Mouse (Mus musculus): ENCODE results near the gene Lmna. TPM values are rescaled to one million over a fixed set of nuclear protein-coding genes. Genes with fewer than 3 reads are reported as not detected.

Lmna gene
- polyA plus RNA-seq, 1 experiment from 2014 or later = 17.9 TPM

DNA sequence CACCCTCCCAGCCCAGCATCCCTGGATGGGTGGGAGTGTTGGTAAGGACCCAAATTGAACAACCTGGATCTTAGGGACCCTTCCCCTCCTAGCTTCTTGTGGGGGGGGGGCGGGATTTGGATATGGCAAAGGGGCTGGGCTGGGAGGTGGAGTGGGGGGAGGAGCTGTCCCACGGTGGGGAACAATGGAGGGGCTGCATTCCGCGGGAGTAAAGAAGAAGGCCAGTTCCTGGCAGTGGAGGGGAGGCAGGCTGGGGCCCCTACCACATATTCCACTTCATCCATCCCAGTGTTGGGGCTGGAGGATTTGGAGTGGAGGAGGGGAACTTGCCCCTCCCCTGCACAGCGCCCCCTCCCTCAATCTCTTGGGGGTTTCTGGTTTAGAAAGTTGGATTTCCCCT is 23.9 kb upstream of the Lmna start:
- DNase-seq (ENCODE audit: low spot score, missing footprints) = peak; percentile 88
- Histone ChIP-seq H3K4me1 (ENCODE audit: control insufficient read depth, insufficient read depth, low read length) (peaks cover 63% of the 10 kb centered on the region), H3K9ac (ENCODE audit: low read length) (peak overlapping the region; percentile 100), H3K4me2 (peak overlapping the region; percentile 96), H3K4me3 (ENCODE audit: low read depth, low read length) (peak overlapping the region; percentile 96), H3K9me3 (ENCODE audit: control insufficient read depth, low read length) (no peaks in the 10 kb centered on the region), H3K27me3 (ENCODE audit: control insufficient read depth, insufficient read depth, low read length) (no peaks in the 10 kb centered on the region), H3K27ac (ENCODE audit: low read depth, low read length) (peak overlapping the region; percentile 97), H3K36me3 (ENCODE audit: control insufficient read depth, insufficient read depth, low read length) (peaks cover 17% of the 10 kb centered on the region)
- ATAC-seq (ENCODE audit: low FRiP score) = no peak
- WGBS = 2% methylated on average over 4 of the region's 5 CpGs

DNA sequence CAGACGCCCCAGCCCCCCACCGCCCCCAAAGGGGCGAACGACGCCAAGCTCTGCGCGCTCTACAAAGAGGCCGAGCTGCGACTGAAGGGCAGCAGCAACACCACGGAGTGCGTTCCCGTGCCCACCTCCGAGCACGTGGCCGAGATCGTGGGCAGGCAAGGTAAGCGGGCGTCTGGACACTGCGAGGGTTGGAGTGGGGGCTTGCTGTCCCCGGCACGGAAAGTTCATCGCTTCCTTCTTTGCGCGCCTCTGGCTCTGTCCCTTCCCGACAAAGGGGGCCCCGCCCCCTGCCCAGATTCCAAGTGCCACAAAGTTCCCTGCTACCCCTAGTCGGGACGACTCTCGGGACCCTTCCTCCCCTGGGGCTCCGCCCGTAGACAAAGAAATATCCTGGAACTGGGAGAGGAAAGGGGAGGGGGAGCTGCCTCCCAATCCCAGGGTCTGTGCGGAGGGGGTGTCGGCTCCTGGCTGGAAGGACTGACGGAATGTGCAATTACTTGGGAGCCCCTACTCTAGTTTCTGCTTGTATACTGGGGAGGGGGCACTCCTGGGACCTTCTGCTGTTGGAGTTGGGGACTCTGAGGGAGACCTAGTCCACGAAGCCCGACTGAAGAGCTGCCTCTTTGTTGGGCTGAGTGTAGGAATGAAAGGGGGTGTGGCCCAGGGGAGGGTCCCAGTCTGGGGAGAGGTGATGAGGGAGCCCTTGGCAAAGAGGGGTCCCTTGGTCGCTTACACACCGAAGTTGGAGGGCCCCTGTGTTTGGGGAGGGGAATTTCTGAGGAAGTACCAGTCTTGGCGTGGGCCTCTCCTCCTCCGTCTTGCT is 23.1 kb upstream of the Lmna start:
- peak overlapping the region; percentile 100 for H3K9ac ChIP-seq (ENCODE audit: low read length)
- peaks cover 17% of the 10 kb centered on the region for H3K36me3 ChIP-seq (ENCODE audit: control insufficient read depth, insufficient read depth, low read length)
- H3K9me3 ChIP-seq (ENCODE audit: control insufficient read depth, low read length) = no peaks in the 10 kb centered on the region
- peak overlapping the region; percentile 96 for H3K4me3 ChIP-seq (ENCODE audit: low read depth, low read length)
- peak; percentile 10 for ATAC-seq (ENCODE audit: low FRiP score)
- H3K4me1 ChIP-seq (ENCODE audit: control insufficient read depth, insufficient read depth, low read length) = peaks cover 59% of the 10 kb centered on the region
- WGBS = under 1% methylated on average over 39 of the region's 40 CpGs
- DNase-seq (ENCODE audit: low spot score, missing footprints) = peak; percentile 97
- H3K27me3 ChIP-seq (ENCODE audit: control insufficient read depth, insufficient read depth, low read length) = no peaks in the 10 kb centered on the region
- H3K4me2 ChIP-seq = peak overlapping the region; percentile 96
- H3K27ac ChIP-seq (ENCODE audit: low read depth, low read length) = peak overlapping the region; percentile 97

DNA sequence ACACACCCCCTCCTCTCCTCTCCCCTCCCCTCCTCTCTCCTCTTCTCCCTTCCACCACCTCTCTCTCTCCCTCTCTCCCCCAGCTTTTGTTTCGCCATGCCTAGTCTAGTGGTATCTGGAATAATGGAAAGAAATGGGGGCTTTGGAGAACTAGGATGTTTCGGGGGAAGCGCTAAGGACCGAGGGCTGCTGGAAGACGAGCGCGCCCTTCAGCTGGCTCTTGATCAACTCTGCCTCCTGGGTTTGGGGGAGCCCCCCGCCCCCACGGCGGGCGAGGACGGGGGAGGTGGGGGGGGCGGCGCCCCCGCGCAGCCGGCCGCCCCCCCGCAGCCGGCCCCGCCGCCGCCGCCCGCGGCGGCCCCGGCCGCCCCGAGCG is 22.5 kb upstream of the Lmna start, which contains the start of gene Mex3a:
Gene Mex3a (plus strand): TSS at position 97 of the 376 bp plus-strand sequence.
- 0% methylated on average over 16 of the region's 31 CpGs for WGBS
- no peaks in the 10 kb centered on the region for H3K27me3 ChIP-seq (ENCODE audit: control insufficient read depth, insufficient read depth, low read length)
- H3K4me3 ChIP-seq (ENCODE audit: low read depth, low read length) = peak within 1 kb of the TSS; percentile 96
- H3K9ac ChIP-seq (ENCODE audit: low read length) = peak within 1 kb of the TSS; percentile 100
- no peaks in the 10 kb centered on the region for H3K9me3 ChIP-seq (ENCODE audit: control insufficient read depth, low read length)
- DNase-seq (ENCODE audit: low spot score, missing footprints) (no peak), ATAC-seq (ENCODE audit: low FRiP score) (no peak)
- H3K4me1 ChIP-seq (ENCODE audit: control insufficient read depth, insufficient read depth, low read length) = peaks cover 58% of the 10 kb centered on the region
- peak within 1 kb of the TSS; percentile 96 for H3K4me2 ChIP-seq
- peaks cover 13% of the 10 kb centered on the region for H3K36me3 ChIP-seq (ENCODE audit: control insufficient read depth, insufficient read depth, low read length)
- peak within 1 kb of the TSS; percentile 97 for H3K27ac ChIP-seq (ENCODE audit: low read depth, low read length)

DNA sequence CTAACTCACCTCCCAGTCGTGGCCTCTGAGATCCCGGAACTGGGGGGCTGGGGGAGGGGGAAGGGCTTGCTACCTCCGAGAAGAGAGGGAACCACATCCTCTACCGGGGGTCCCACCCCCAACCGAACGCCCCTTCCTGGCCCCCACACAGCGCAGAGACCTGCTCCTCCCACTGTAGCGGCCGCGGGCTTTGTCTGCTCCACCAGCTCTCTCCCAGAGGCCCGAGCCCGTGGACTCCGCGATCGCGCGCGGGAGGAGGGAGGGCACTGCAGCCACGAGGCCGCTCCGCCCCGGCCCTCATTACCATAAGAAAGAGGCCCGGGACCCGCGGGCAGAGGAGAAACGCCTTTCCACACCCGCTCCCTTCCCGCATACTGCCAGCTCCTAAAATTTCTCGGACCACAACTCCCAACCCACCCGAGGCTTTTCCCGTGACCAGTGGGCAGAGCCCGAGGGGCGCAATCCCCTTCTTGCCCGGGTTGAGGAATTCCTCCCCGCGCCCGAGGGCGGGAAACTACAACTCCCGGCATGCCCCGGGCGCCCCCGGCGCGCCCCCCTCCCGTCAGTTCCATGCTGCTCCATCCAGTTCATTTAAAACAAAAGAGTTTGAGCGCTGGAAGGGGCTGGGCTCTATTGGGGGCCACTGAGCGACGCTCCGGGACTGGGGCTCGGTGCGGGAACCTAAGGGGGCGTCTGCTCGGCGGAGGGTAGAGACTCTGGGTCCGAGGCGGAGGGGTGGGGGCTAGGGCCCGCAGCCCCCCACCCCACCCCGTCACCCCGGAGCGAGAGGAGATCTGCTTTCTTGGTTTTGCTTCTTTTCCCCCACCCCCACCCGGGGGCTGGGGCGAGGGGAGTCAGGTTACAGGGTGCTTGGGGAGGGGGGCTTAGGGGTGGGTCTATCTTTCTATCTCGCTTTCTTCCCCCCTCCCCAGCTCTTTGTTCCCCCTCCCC is 21.9 kb upstream of the Lmna start:
- Histone ChIP-seq H3K27me3 (ENCODE audit: control insufficient read depth, insufficient read depth, low read length) (no peaks in the 10 kb centered on the region), H3K4me1 (ENCODE audit: control insufficient read depth, insufficient read depth, low read length) (peaks cover 52% of the 10 kb centered on the region), H3K36me3 (ENCODE audit: control insufficient read depth, insufficient read depth, low read length) (peaks cover 7% of the 10 kb centered on the region), H3K9me3 (ENCODE audit: control insufficient read depth, low read length) (no peaks in the 10 kb centered on the region), H3K9ac (ENCODE audit: low read length) (peak overlapping the region; percentile 100), H3K27ac (ENCODE audit: low read depth, low read length) (peak overlapping the region; percentile 97), H3K4me3 (ENCODE audit: low read depth, low read length) (peak overlapping the region; percentile 96), H3K4me2 (peak overlapping the region; percentile 96)
- peak; percentile 99 for DNase-seq (ENCODE audit: low spot score, missing footprints)
- WGBS = under 1% methylated on average over 56 of the region's 63 CpGs
- ATAC-seq (ENCODE audit: low FRiP score) = peak; percentile 86

DNA sequence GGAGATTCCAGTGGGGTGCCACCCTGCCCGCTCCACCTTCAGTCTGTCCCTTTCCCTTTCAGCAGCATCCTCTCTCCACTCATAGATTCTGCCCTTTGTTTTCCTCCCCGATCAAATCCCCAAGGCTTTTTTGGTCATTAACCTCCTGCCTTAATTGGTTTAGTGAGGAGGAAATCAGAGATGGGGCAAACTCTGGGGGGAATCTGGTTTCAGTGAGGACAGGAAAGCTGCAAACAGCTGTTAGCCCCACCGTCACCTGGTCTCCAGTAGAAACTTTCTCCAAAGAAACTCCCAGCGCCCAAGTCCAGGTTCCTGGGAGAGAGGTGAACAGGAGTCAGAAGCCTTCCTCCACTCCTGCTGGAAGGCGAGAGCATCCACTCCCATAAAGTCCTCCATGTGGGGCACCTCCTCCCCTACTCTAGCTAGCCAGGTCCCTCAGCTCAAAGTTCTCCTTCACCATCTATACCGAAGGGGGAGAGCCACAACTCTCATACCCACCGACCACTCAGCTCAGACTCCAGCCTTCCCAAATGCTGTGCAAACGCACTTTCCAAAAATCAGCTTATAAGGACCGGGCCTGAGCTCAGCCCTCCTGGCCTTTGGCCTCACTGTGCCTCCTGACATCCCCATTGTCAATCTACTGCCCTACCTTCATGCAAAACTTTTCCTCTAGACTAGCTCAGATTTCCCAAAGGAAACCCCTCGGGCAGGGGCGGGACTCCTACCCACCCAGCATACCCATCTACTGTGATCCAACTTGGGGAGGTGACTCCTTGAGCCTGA is 20.5 kb upstream of the Lmna start:
- no peak for ATAC-seq (ENCODE audit: low FRiP score)
- peak; percentile 92 for DNase-seq (ENCODE audit: low spot score, missing footprints)
- H3K4me2 ChIP-seq = peak overlapping the region; percentile 96
- no peaks in the 10 kb centered on the region for H3K27me3 ChIP-seq (ENCODE audit: control insufficient read depth, insufficient read depth, low read length)
- H3K36me3 ChIP-seq (ENCODE audit: control insufficient read depth, insufficient read depth, low read length) = no peaks in the 10 kb centered on the region
- H3K9ac ChIP-seq (ENCODE audit: low read length) = peak overlapping the region; percentile 100
- H3K4me1 ChIP-seq (ENCODE audit: control insufficient read depth, insufficient read depth, low read length) = peaks cover 41% of the 10 kb centered on the region
- H3K27ac ChIP-seq (ENCODE audit: low read depth, low read length) = peak overlapping the region; percentile 97
- 6% methylated on average over 11 of the region's 11 CpGs for WGBS
- peak overlapping the region; percentile 96 for H3K4me3 ChIP-seq (ENCODE audit: low read depth, low read length)
- no peaks in the 10 kb centered on the region for H3K9me3 ChIP-seq (ENCODE audit: control insufficient read depth, low read length)

DNA sequence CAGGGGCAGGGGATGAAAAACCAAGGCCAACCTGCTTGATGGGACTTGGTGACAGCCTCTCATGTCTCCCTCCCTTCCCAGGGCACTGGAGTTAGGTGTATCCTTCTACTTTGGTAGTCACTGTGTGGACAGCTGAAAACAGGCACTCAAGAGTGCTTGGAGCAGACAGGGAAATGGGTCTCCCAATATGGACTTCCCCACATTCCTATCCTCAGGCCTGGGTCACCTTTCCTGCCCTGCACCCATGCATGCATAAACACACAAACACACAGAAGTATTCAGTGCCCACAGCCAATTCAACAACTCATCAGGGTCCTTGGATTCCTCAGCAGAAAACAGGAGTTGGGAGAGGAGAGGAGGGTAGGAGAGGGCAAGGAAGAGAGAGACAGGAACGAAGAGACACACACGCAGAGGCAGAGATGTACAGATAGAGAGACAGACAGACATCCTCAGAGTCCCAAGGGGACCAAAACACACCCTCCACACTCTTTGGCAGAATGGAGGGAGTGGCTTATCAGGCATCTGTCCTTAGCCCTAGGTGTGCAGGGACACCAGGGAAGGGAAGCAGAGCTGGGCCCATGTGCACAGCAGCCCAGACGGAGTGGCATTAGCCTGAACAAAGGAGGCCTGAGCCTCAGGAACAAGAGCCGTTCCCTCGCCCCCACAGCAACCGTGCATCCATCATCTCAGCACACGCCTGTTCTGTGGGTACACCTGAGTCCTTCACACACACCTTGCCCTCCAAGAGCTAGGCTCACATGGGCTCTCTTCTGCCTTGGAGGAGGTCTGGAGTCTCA is 19.6 kb upstream of the Lmna start:
- no peaks in the 10 kb centered on the region for H3K27me3 ChIP-seq (ENCODE audit: control insufficient read depth, insufficient read depth, low read length)
- 32% methylated on average over 7 of the region's 7 CpGs for WGBS
- ATAC-seq (ENCODE audit: low FRiP score) (no peak), DNase-seq (ENCODE audit: low spot score, missing footprints) (peak; percentile 87)
- peak overlapping the region; percentile 97; the same call in 1 of the 2 replicates for H3K27ac ChIP-seq (ENCODE audit: low read depth, low read length)
- peak overlapping the region; percentile 100 for H3K9ac ChIP-seq (ENCODE audit: low read length)
- H3K4me1 ChIP-seq (ENCODE audit: control insufficient read depth, insufficient read depth, low read length) = peaks cover 32% of the 10 kb centered on the region
- peak overlapping the region; percentile 96 for H3K4me2 ChIP-seq
- H3K4me3 ChIP-seq (ENCODE audit: low read depth, low read length) = peak overlapping the region; percentile 96
- peaks cover 4% of the 10 kb centered on the region; the same call in 1 of the 2 replicates for H3K36me3 ChIP-seq (ENCODE audit: control insufficient read depth, insufficient read depth, low read length)
- H3K9me3 ChIP-seq (ENCODE audit: control insufficient read depth, low read length) = no peaks in the 10 kb centered on the region

DNA sequence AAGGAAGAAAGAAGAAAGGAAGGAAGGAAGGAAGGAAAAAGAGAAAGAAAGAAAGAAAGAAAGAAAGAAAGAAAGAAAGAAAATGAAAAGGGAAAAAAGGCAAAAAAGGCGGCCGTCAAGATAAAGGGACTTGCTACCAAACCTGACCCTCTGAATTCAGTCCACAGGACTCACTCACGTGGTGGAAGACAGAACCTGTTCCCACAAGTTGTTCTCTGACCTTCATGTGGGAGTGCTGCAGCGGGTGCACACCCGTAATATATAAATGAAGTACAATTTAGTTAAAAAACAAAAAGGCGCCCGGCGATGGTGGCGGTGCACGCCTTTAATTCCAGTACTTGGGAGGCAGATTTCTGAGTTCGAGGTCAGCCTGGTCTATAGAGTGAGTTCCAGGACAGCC is 18.9 kb upstream of the Lmna start:
- DNase-seq (ENCODE audit: low spot score, missing footprints) (peak; percentile 83), ATAC-seq (ENCODE audit: low FRiP score) (no peak)
- no peak overlapping the region; the same call in 1 of the 2 replicates for H3K4me2 ChIP-seq
- no peak overlapping the region for H3K4me3 ChIP-seq (ENCODE audit: low read depth, low read length)
- peaks cover 28% of the 10 kb centered on the region for H3K4me1 ChIP-seq (ENCODE audit: control insufficient read depth, insufficient read depth, low read length)
- no peaks in the 10 kb centered on the region for H3K9me3 ChIP-seq (ENCODE audit: control insufficient read depth, low read length)
- H3K27ac ChIP-seq (ENCODE audit: low read depth, low read length) = no peak overlapping the region
- WGBS = 88% methylated on average over 11 of the region's 11 CpGs
- H3K36me3 ChIP-seq (ENCODE audit: control insufficient read depth, insufficient read depth, low read length) = peaks cover 4% of the 10 kb centered on the region; the same call in 1 of the 2 replicates
- no peaks in the 10 kb centered on the region for H3K27me3 ChIP-seq (ENCODE audit: control insufficient read depth, insufficient read depth, low read length)
- H3K9ac ChIP-seq (ENCODE audit: low read length) = no peak overlapping the region

GRCm38 (mm10) chr3:88527565-88527964 is 17.8 kb upstream of the Lmna start:
- H3K4me3 ChIP-seq (ENCODE audit: low read depth, low read length) = no peak overlapping the region
- H3K4me1 ChIP-seq (ENCODE audit: control insufficient read depth, insufficient read depth, low read length) = peaks cover 28% of the 10 kb centered on the region
- WGBS = 21% methylated on average over 8 of the region's 8 CpGs
- DNase-seq (ENCODE audit: low spot score, missing footprints) = peak; percentile 87
- peak overlapping the region; percentile 24; the same call in 1 of the 2 replicates for H3K4me2 ChIP-seq
- ATAC-seq (ENCODE audit: low FRiP score) = no peak
- H3K9ac ChIP-seq (ENCODE audit: low read length) = peak overlapping the region; percentile 7; the same call in 1 of the 2 replicates
- peaks cover 4% of the 10 kb centered on the region; the same call in 1 of the 2 replicates for H3K36me3 ChIP-seq (ENCODE audit: control insufficient read depth, insufficient read depth, low read length)
- no peaks in the 10 kb centered on the region for H3K9me3 ChIP-seq (ENCODE audit: control insufficient read depth, low read length)
- H3K27ac ChIP-seq (ENCODE audit: low read depth, low read length) = peak overlapping the region; percentile 6; the same call in 1 of the 2 replicates
- no peaks in the 10 kb centered on the region for H3K27me3 ChIP-seq (ENCODE audit: control insufficient read depth, insufficient read depth, low read length)
